Mouse (Mus musculus): Measurements from ENCODE around the gene Serpina3f. TPM values are rescaled to one million over a fixed set of nuclear protein-coding genes. Genes with fewer than 3 reads are reported as not detected.
A peak's percentile ranks its signal among the peaks of the same experiment; 100 is the strongest.

Serpina3f gene
- polyA plus RNA-seq, 1 experiment, result not detected

- H3K79me2 ChIP-seq (ENCODE audit: control insufficient read depth, insufficient read depth), result no peaks in the 10 kb centered on the region
- no peak overlapping the region for H3K4me3 ChIP-seq
- H3K36me3 ChIP-seq (ENCODE audit: control insufficient read depth, insufficient read depth), result no peaks in the 10 kb centered on the region
- TF ChIP-seq MAX (IDR thresholded peaks at IDR 0.05; ENCODE audit: low read depth) (no peak), SRF (IDR thresholded peaks at IDR 0.05; ENCODE audit: control insufficient read depth, insufficient read length, low read depth) (no peak), POLR2A (IDR thresholded peaks at IDR 0.05; ENCODE audit: insufficient read length, low read depth) (no peak), E2F4 (IDR thresholded peaks at IDR 0.05; ENCODE audit: insufficient read depth) (no peak), MYOG (IDR thresholded peaks at IDR 0.05; ENCODE audit: control insufficient read depth in 1 of 3, insufficient read depth in 1 of 3, insufficient read length in 2 of 3, low read depth in 2 of 3) (no peak), REST (IDR thresholded peaks at IDR 0.05; ENCODE audit: insufficient read depth, insufficient read length) (no peak), CEBPB (IDR thresholded peaks at IDR 0.05; ENCODE audit: insufficient read depth, poor library complexity, severe bottlenecking) (no peak), TCF12 (IDR thresholded peaks at IDR 0.05; ENCODE audit: insufficient read depth, poor library complexity, severe bottlenecking) (no peak), USF1 (IDR thresholded peaks at IDR 0.05; ENCODE audit: low read depth) (no peak), POLR2AphosphoS2 (IDR thresholded peaks at IDR 0.05; ENCODE audit: insufficient read length, low read depth) (no peak), TCF3 (IDR thresholded peaks at IDR 0.05; ENCODE audit: insufficient read length, low read depth) (no peak), MYOD1 (IDR thresholded peaks at IDR 0.05; ENCODE audit: control insufficient read depth in 1 of 3, insufficient read length in 2 of 3, low read depth in 2 of 3) (no peak)
- H3K27me3 ChIP-seq (ENCODE audit: control insufficient read depth, insufficient read depth, insufficient read length), result no peaks in the 10 kb centered on the region
- no peak overlapping the region for H3ac ChIP-seq (ENCODE audit: control insufficient read depth, insufficient read length)
- no peak overlapping the region for H3K4me2 ChIP-seq (ENCODE audit: low read depth)
These were observed 35.4 kb upstream of the Serpina3f start for GRCm38 (mm10) chr12:104178987-104179386.

GRCm38 (mm10) chr12:104185046-104185445, 29.3 kb upstream of the Serpina3f start:
- no peaks in the 10 kb centered on the region for H3K36me3 ChIP-seq (ENCODE audit: control insufficient read depth, insufficient read depth)
- H3K27me3 ChIP-seq (ENCODE audit: control insufficient read depth, insufficient read depth, insufficient read length), result no peaks in the 10 kb centered on the region
- no peaks in the 10 kb centered on the region for H3K79me2 ChIP-seq (ENCODE audit: control insufficient read depth, insufficient read depth)
- TF ChIP-seq MYOG (IDR thresholded peaks at IDR 0.05; ENCODE audit: control insufficient read depth in 1 of 3, insufficient read depth in 1 of 3, insufficient read length in 2 of 3, low read depth in 2 of 3), result no peak
- no peak for TF ChIP-seq SRF (IDR thresholded peaks at IDR 0.05; ENCODE audit: control insufficient read depth, insufficient read length, low read depth)
- TF ChIP-seq POLR2A (IDR thresholded peaks at IDR 0.05; ENCODE audit: insufficient read length, low read depth), result no peak
- no peak for TF ChIP-seq E2F4 (IDR thresholded peaks at IDR 0.05; ENCODE audit: insufficient read depth)
- no peak for TF ChIP-seq USF1 (IDR thresholded peaks at IDR 0.05; ENCODE audit: low read depth)
- no peak for TF ChIP-seq CEBPB (IDR thresholded peaks at IDR 0.05; ENCODE audit: insufficient read depth, poor library complexity, severe bottlenecking)
- TF ChIP-seq MYOD1 (IDR thresholded peaks at IDR 0.05; ENCODE audit: control insufficient read depth in 1 of 3, insufficient read length in 2 of 3, low read depth in 2 of 3), result no peak
- no peak for TF ChIP-seq POLR2AphosphoS2 (IDR thresholded peaks at IDR 0.05; ENCODE audit: insufficient read length, low read depth)
- no peak for TF ChIP-seq TCF12 (IDR thresholded peaks at IDR 0.05; ENCODE audit: insufficient read depth, poor library complexity, severe bottlenecking)
- TF ChIP-seq MAX (IDR thresholded peaks at IDR 0.05; ENCODE audit: low read depth), result no peak
- TF ChIP-seq TCF3 (IDR thresholded peaks at IDR 0.05; ENCODE audit: insufficient read length, low read depth), result no peak
- no peak overlapping the region for H3ac ChIP-seq (ENCODE audit: control insufficient read depth, insufficient read length)
- no peak overlapping the region for H3K4me3 ChIP-seq
- H3K4me2 ChIP-seq (ENCODE audit: low read depth), result no peak overlapping the region

- no peak overlapping the region for H3K4me2 ChIP-seq (ENCODE audit: low read depth)
- no peak overlapping the region for H3ac ChIP-seq (ENCODE audit: control insufficient read depth, insufficient read length)
- no peaks in the 10 kb centered on the region for H3K27me3 ChIP-seq (ENCODE audit: control insufficient read depth, insufficient read depth, insufficient read length)
- H3K36me3 ChIP-seq (ENCODE audit: control insufficient read depth, insufficient read depth), result no peaks in the 10 kb centered on the region
- H3K79me2 ChIP-seq (ENCODE audit: control insufficient read depth, insufficient read depth), result no peaks in the 10 kb centered on the region
- TF ChIP-seq USF1 (IDR thresholded peaks at IDR 0.05; ENCODE audit: low read depth) (peak; percentile 77), REST (IDR thresholded peaks at IDR 0.05; ENCODE audit: insufficient read depth, insufficient read length) (no peak), MYOG (IDR thresholded peaks at IDR 0.05; ENCODE audit: control insufficient read depth in 1 of 3, insufficient read depth in 1 of 3, insufficient read length in 2 of 3, low read depth in 2 of 3) (no peak)
- no peak overlapping the region for H3K4me3 ChIP-seq
These were observed 28.2 kb upstream of the Serpina3f start for GRCm38 (mm10) chr12:104186041-104186581.

GRCm38 (mm10) chr12:104189246-104189645, 25.1 kb upstream of the Serpina3f start:
- Histone ChIP-seq H3K36me3 (ENCODE audit: control insufficient read depth, insufficient read depth) (no peaks in the 10 kb centered on the region), H3ac (ENCODE audit: control insufficient read depth, insufficient read length) (no peak overlapping the region), H3K79me2 (ENCODE audit: control insufficient read depth, insufficient read depth) (no peaks in the 10 kb centered on the region), H3K4me2 (ENCODE audit: low read depth) (no peak overlapping the region), H3K4me3 (no peak overlapping the region), H3K27me3 (ENCODE audit: control insufficient read depth, insufficient read depth, insufficient read length) (no peaks in the 10 kb centered on the region)
- TF ChIP-seq POLR2A (IDR thresholded peaks at IDR 0.05; ENCODE audit: insufficient read length, low read depth), result no peak
- TF ChIP-seq MYOD1 (IDR thresholded peaks at IDR 0.05; ENCODE audit: control insufficient read depth in 1 of 3, insufficient read length in 2 of 3, low read depth in 2 of 3), result no peak

- Histone ChIP-seq H3K4me3 (no peak overlapping the region), H3K36me3 (ENCODE audit: control insufficient read depth, insufficient read depth) (no peaks in the 10 kb centered on the region), H3ac (ENCODE audit: control insufficient read depth, insufficient read length) (no peak overlapping the region), H3K79me2 (ENCODE audit: control insufficient read depth, insufficient read depth) (no peaks in the 10 kb centered on the region), H3K27me3 (ENCODE audit: control insufficient read depth, insufficient read depth, insufficient read length) (no peaks in the 10 kb centered on the region), H3K4me2 (ENCODE audit: low read depth) (no peak overlapping the region)
- no peak for TF ChIP-seq TCF3 (IDR thresholded peaks at IDR 0.05; ENCODE audit: insufficient read length, low read depth)
- TF ChIP-seq POLR2AphosphoS2 (IDR thresholded peaks at IDR 0.05; ENCODE audit: insufficient read length, low read depth), result no peak
- TF ChIP-seq POLR2A (IDR thresholded peaks at IDR 0.05; ENCODE audit: insufficient read length, low read depth), result no peak
- TF ChIP-seq USF1 (IDR thresholded peaks at IDR 0.05; ENCODE audit: low read depth), result no peak
- no peak for TF ChIP-seq MAX (IDR thresholded peaks at IDR 0.05; ENCODE audit: low read depth)
- no peak for TF ChIP-seq SRF (IDR thresholded peaks at IDR 0.05; ENCODE audit: control insufficient read depth, insufficient read length, low read depth)
- TF ChIP-seq E2F4 (IDR thresholded peaks at IDR 0.05; ENCODE audit: insufficient read depth), result no peak
- no peak for TF ChIP-seq MYOD1 (IDR thresholded peaks at IDR 0.05; ENCODE audit: control insufficient read depth in 1 of 3, insufficient read length in 2 of 3, low read depth in 2 of 3)
- TF ChIP-seq MYOG (IDR thresholded peaks at IDR 0.05; ENCODE audit: control insufficient read depth in 1 of 3, insufficient read depth in 1 of 3, insufficient read length in 2 of 3, low read depth in 2 of 3), result no peak
- TF ChIP-seq REST (IDR thresholded peaks at IDR 0.05; ENCODE audit: insufficient read depth, insufficient read length), result no peak
- TF ChIP-seq CEBPB (IDR thresholded peaks at IDR 0.05; ENCODE audit: insufficient read depth, poor library complexity, severe bottlenecking), result no peak
These were observed 23.5 kb upstream of the Serpina3f start for GRCm38 (mm10) chr12:104190852-104191251.

Data from myocyte (in vitro differentiated cells).